Mouse (Mus musculus) neural tube, embryonic 14.5 days (tissue): ENCODE measurements around the gene Mrpl58. TPM values are rescaled to one million over a fixed set of nuclear protein-coding genes. Genes with fewer than 3 reads are reported as not detected.

ENCODE experiments used
- ATAC-seq: fragments of 200-750 bp; cut with Nextera tagmentation; 2 replicates; pipeline ENCODE4 v1.8.0; 2017; ENCODE audit warnings: low read depth, mild to moderate bottlenecking, moderate TSS enrichment, moderate library complexity
- H3K27ac ChIP-seq: fragments of 300-500 bp; sonication (generic); 2 replicates; pipeline ENCODE4 v1.5.1; 2014; ENCODE audit warnings: low read depth, mild to moderate bottlenecking, control low read depth, low read length, moderate library complexity, mixed read lengths
- H3K27me3 ChIP-seq: fragments of 300-500 bp; sonication (generic); 2 replicates; pipeline ENCODE4 v1.6.1; 2014; ENCODE audit warnings: low read length; ENCODE audit not compliant: control insufficient read depth, insufficient read depth
- H3K36me3 ChIP-seq: fragments of 300-500 bp; sonication (generic); 2 replicates; pipeline ENCODE4 v1.6.1; 2014; ENCODE audit warnings: low read length, mixed read lengths; ENCODE audit not compliant: control insufficient read depth, insufficient read depth
- H3K4me1 ChIP-seq: fragments of 300-500 bp; sonication (generic); 2 replicates; pipeline ENCODE4 v1.6.1; 2014; ENCODE audit warnings: low read length; ENCODE audit not compliant: control insufficient read depth, insufficient read depth
- H3K4me2 ChIP-seq: fragments of 300-500 bp; sonication (generic); 2 replicates; pipeline ENCODE4 v1.6.1; 2014; ENCODE audit warnings: mild to moderate bottlenecking, low read depth, low read length, control low read depth
- H3K4me3 ChIP-seq: fragments of 300-500 bp; sonication (generic); 2 replicates; pipeline ENCODE4 v1.5.1; 2014; ENCODE audit warnings: low read depth, low read length, control low read depth, mixed read lengths
- H3K9ac ChIP-seq: fragments of 300-500 bp; sonication (generic); replicated peaks from 2 replicates; pipeline ENCODE4 v1.6.1; 2014; ENCODE audit warnings: low read depth, mild to moderate bottlenecking, control low read depth, low read length, mixed read lengths
- H3K9me3 ChIP-seq: fragments of 300-500 bp; sonication (generic); 2 replicates; pipeline ENCODE4 v1.6.1; 2016; ENCODE audit warnings: low read length; ENCODE audit not compliant: control insufficient read depth
- WGBS: fragments of 180-500 bp; shearing (Covaris S2); extraction: QIAGEN DNeasy Blood & Tissue Kit; methylation state at CpG from one replicate; pipeline ENCODE4 v1.1.7; 2014; 5-methylcytosine and 5-hydroxymethylcytosine counted together
- polyA plus RNA-seq: library from polyadenylated mRNA; unstranded; fragments of >200 nt; fragmentation: Nextera tagmentation; extraction: Ambion mirVana; gene quantifications from 2 replicates; pipeline ENCODE4 v1.2.1, GENCODE M21; 2014

The Mrpl58 gene
- polyA plus RNA-seq, 1 experiment from 2014 or later: 211 TPM

- Histone ChIP-seq H3K9me3 (no peaks in the 10 kb centered on the region), H3K27me3 (no peaks in the 10 kb centered on the region), H3K36me3 (peaks cover 33% of the 10 kb centered on the region), H3K27ac (no peak overlapping the region), H3K9ac (no peak overlapping the region), H3K4me1 (no peaks in the 10 kb centered on the region), H3K4me3 (no peak overlapping the region), H3K4me2 (no peak overlapping the region)
- ATAC-seq: no peak
- 95% methylated on average over 7 of the region's 7 CpGs for WGBS
Observed at GRCm38 (mm10) chr11:115391358-115391757, 12.2 kb upstream of the Mrpl58 start.

- no peaks in the 10 kb centered on the region for H3K27me3 ChIP-seq
- no peak overlapping the region for H3K4me3 ChIP-seq
- no peak overlapping the region for H3K27ac ChIP-seq
- 74% methylated on average over 28 of the region's 34 CpGs for WGBS
- no peaks in the 10 kb centered on the region for H3K4me1 ChIP-seq
- peaks cover 33% of the 10 kb centered on the region for H3K36me3 ChIP-seq
- no peak overlapping the region for H3K4me2 ChIP-seq
- no peaks in the 10 kb centered on the region for H3K9me3 ChIP-seq
- no peak overlapping the region for H3K9ac ChIP-seq
- ATAC-seq: no peak; the same call in 1 of the 2 replicates
Observed at GRCm38 (mm10) chr11:115393721-115394325, 9.7 kb upstream of the Mrpl58 start.

GRCm38 (mm10) chr11:115398085-115398484 is 5.5 kb upstream of the Mrpl58 start:
- Histone ChIP-seq H3K9ac (no peak overlapping the region), H3K4me2 (no peak overlapping the region), H3K4me1 (peaks cover 7% of the 10 kb centered on the region; the same call in 1 of the 2 replicates), H3K36me3 (peaks cover 22% of the 10 kb centered on the region), H3K4me3 (no peak overlapping the region), H3K27ac (no peak overlapping the region), H3K9me3 (no peaks in the 10 kb centered on the region), H3K27me3 (no peaks in the 10 kb centered on the region)
- no peak for ATAC-seq
- 83% methylated on average over 7 of the region's 7 CpGs for WGBS

- no peaks in the 10 kb centered on the region for H3K27me3 ChIP-seq
- H3K9ac ChIP-seq: no peak overlapping the region
- peaks cover 4% of the 10 kb centered on the region; the same call in 1 of the 2 replicates for H3K36me3 ChIP-seq
- H3K9me3 ChIP-seq: no peaks in the 10 kb centered on the region
- no peak overlapping the region for H3K4me2 ChIP-seq
- ATAC-seq: no peak
- no peak overlapping the region for H3K27ac ChIP-seq
- peaks cover 14% of the 10 kb centered on the region for H3K4me1 ChIP-seq
- WGBS: 78% methylated on average over 3 of the region's 3 CpGs
- no peak overlapping the region for H3K4me3 ChIP-seq
Observed at GRCm38 (mm10) chr11:115400126-115400525, 3.4 kb upstream of the Mrpl58 start.

GRCm38 (mm10) chr11:115400630-115401391 is 2.7 kb upstream of the Mrpl58 start:
- no peaks in the 10 kb centered on the region for H3K9me3 ChIP-seq
- H3K27ac ChIP-seq: peak overlapping the region; percentile 17; the same call in 1 of the 2 replicates
- ATAC-seq: peak; percentile 36; the same call in 1 of the 2 replicates
- H3K4me1 ChIP-seq: peaks cover 14% of the 10 kb centered on the region
- peaks cover 4% of the 10 kb centered on the region; the same call in 1 of the 2 replicates for H3K36me3 ChIP-seq
- no peak overlapping the region for H3K9ac ChIP-seq
- WGBS: 36% methylated on average over 11 of the region's 11 CpGs
- no peak overlapping the region for H3K4me3 ChIP-seq
- H3K4me2 ChIP-seq: no peak overlapping the region
- no peaks in the 10 kb centered on the region for H3K27me3 ChIP-seq

GRCm38 (mm10) chr11:115405723-115406122 is 2.2 kb downstream of the Mrpl58 start:
- no peaks in the 10 kb centered on the region for H3K27me3 ChIP-seq
- no peaks in the 10 kb centered on the region for H3K9me3 ChIP-seq
- peaks cover 13% of the 10 kb centered on the region for H3K4me1 ChIP-seq
- ATAC-seq: no peak
- no peak overlapping the region for H3K27ac ChIP-seq
- H3K9ac ChIP-seq: no peak overlapping the region
- no peak overlapping the region for H3K4me3 ChIP-seq
- H3K36me3 ChIP-seq: peaks cover 11% of the 10 kb centered on the region
- 96% methylated on average over 6 of the region's 6 CpGs for WGBS
- H3K4me2 ChIP-seq: no peak overlapping the region

GRCm38 (mm10) chr11:115406858-115407401 is 3.4 kb downstream of the Mrpl58 start:
- no peak for ATAC-seq
- H3K36me3 ChIP-seq: peaks cover 16% of the 10 kb centered on the region

GRCm38 (mm10) chr11:115408266-115408920 is 4.8 kb downstream of the Mrpl58 start:
- no peaks in the 10 kb centered on the region for H3K27me3 ChIP-seq
- H3K9ac ChIP-seq: no peak overlapping the region
- no peaks in the 10 kb centered on the region for H3K9me3 ChIP-seq
- H3K27ac ChIP-seq: no peak overlapping the region
- 78% methylated on average over 6 of the region's 6 CpGs for WGBS
- no peak overlapping the region for H3K4me2 ChIP-seq
- peaks cover 15% of the 10 kb centered on the region for H3K4me1 ChIP-seq
- H3K36me3 ChIP-seq: peaks cover 16% of the 10 kb centered on the region
- no peak for ATAC-seq
- no peak overlapping the region for H3K4me3 ChIP-seq

More at GRCm38 (mm10) chr11:115406858-115407401, 3.4 kb downstream of the Mrpl58 start:
- Histone ChIP-seq H3K9ac (no peak overlapping the region), H3K27ac (no peak overlapping the region), H3K9me3 (no peaks in the 10 kb centered on the region), H3K27me3 (no peaks in the 10 kb centered on the region), H3K4me2 (no peak overlapping the region), H3K4me1 (peaks cover 12% of the 10 kb centered on the region), H3K4me3 (no peak overlapping the region)
- WGBS: 93% methylated on average over 17 of the region's 17 CpGs
